Mouse (Mus musculus) kidney, adult 2 months (tissue): Measurements from ENCODE around the gene Fam47e. TPM values are rescaled to one million over a fixed set of nuclear protein-coding genes. Genes with fewer than 3 reads are reported as not detected.
"Not testable (repeated sequence)": the region's sequence is repeated elsewhere in the genome, so short reads cannot be mapped to it uniquely, and the experiment has no call there.

Source experiments
- DNase-seq: peaks from one replicate; pipeline ENCODE4 v3.0.0; 2021
- H3K27ac ChIP-seq: fragments of 200-500 bp; 2 replicates; pipeline ENCODE4 v1.5.1; 2012; ENCODE audit warnings: low read depth, low read length, control low read depth, inconsistent platforms; ENCODE audit not compliant: insufficient read depth
- H3K27me3 ChIP-seq: fragments of 200-500 bp; replicated peaks from 2 replicates; pipeline ENCODE4 v1.6.1; 2012; ENCODE audit warnings: mild to moderate bottlenecking, moderate library complexity, low read length, inconsistent platforms; ENCODE audit not compliant: control insufficient read depth, insufficient read depth
- H3K36me3 ChIP-seq: fragments of 200-500 bp; 2 replicates; pipeline ENCODE4 v1.6.1; 2012; ENCODE audit warnings: mild to moderate bottlenecking, moderate library complexity, low read length, inconsistent platforms; ENCODE audit not compliant: control insufficient read depth, insufficient read depth
- H3K4me1 ChIP-seq: fragments of 200-500 bp; 2 replicates; pipeline ENCODE4 v1.6.1; 2011; ENCODE audit warnings: low read length; ENCODE audit not compliant: control insufficient read depth, insufficient read depth
- H3K4me3 ChIP-seq: fragments of 200-500 bp; 2 replicates; pipeline ENCODE4 v1.5.1; 2011; ENCODE audit warnings: mild to moderate bottlenecking, low read depth, low read length, control low read depth; ENCODE audit not compliant: insufficient read depth
- CTCF ChIP-seq: fragments of 200-500 bp; conservative IDR thresholded peaks from 2 replicates; pipeline ENCODE4 v1.5.1; 2011; ENCODE audit warnings: low read depth, mild to moderate bottlenecking, control low read depth, low read length, moderate library complexity, mixed read lengths; ENCODE audit not compliant: insufficient read depth, insufficient read length
- POLR2A ChIP-seq: fragments of 200-500 bp; IDR thresholded peaks from one replicate; pipeline ENCODE4 v1.6.1; 2011; ENCODE audit warnings: low read depth, low read length, control low read depth
- WGBS: fragments of 180-500 bp; shearing (Covaris S2); methylation state at CpG from one replicate; pipeline ENCODE4 v1.1.7; 2018; 5-methylcytosine and 5-hydroxymethylcytosine counted together
- polyA plus RNA-seq: library from polyadenylated mRNA; depleted of rRNA; stranded (reverse); fragments of >200 nt; gene quantifications from 2 replicates; pipeline ENCODE4 v1.2.3, GENCODE M21; 2012; rRNA removed

Fam47e gene
- 0.52 and 0.83 TPM in 2 replicates for polyA plus RNA-seq

DNA sequence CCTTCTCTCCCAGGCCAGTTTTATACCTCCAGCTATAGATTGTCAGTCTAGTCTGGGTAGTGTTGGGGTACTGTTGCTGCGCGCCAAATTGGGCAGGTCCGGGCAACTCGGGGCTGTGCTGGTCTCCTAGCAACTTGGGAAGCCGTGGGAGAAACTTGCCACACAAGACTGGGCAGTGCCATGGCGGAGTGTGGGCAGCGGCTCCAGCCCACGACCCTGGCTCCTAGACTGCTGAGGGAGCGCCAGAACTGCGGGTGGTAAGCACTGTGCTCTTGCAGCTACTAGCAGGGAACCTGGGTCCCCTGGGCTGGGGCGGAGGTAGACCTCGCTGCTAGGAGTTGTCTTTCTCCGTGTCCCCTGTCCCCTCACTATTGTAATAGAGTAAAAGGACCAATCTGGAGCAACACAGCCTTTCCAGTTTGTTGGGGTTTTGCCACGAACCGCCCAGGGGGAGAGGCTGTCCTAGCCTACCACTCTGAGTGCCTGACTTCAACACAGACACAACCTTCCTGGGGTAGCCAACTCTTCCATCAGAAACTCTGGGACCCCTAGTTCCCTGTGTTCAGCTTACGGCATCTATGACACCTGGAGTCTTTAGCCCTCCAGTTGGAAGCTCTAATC, at the start of gene Fam47e:
Gene Fam47e, plus strand, starts transcription at position 179 of the 621 bp plus-strand sequence.
- WGBS: 55% methylated on average over 16 of the region's 16 CpGs
- H3K4me1 ChIP-seq: no peaks in the 10 kb centered on the region
- no peaks in the 10 kb centered on the region for H3K27me3 ChIP-seq
- TF ChIP-seq CTCF (no peak), POLR2A (no peak)
- no peak within 1 kb of the TSS for H3K27ac ChIP-seq
- peak; percentile 13 for DNase-seq
- H3K4me3 ChIP-seq: no peak within 1 kb of the TSS
- H3K36me3 ChIP-seq: no peaks in the 10 kb centered on the region

DNA sequence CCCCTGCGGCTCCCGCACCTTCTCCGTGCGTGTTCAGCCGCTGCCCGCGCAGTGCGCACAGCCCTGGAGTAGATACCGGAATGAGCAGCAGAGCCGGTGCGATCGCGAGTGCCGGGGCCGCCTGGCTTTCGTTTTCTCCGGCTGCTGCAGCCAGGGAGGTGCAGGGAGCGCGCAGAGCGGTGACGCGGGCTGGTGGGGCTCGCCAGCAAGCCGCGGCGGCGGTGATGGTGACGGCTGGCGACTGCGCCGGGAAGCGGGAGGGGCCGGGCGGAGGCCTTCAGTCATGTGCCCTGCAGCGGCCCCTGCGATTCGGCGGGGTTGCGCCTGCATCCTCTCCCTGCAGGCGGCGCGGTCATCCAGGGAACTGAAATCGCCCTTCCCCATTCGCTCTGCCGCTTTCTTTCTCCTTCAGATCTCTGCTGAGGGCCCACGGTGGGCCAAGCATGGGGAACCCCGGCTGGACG, 49.4 kb upstream of the Fam47e start:
- H3K27ac ChIP-seq: peak overlapping the region; percentile 77
- peak overlapping the region; percentile 64 for H3K4me3 ChIP-seq
- H3K27me3 ChIP-seq: no peaks in the 10 kb centered on the region
- peaks cover 6% of the 10 kb centered on the region; the same call in 1 of the 2 replicates for H3K4me1 ChIP-seq
- TF ChIP-seq POLR2A (peak; percentile 22), CTCF (peak; percentile 74)
- peak; percentile 97 for DNase-seq
- WGBS: under 1% methylated on average over 48 of the region's 48 CpGs
- H3K36me3 ChIP-seq: no peaks in the 10 kb centered on the region

DNA sequence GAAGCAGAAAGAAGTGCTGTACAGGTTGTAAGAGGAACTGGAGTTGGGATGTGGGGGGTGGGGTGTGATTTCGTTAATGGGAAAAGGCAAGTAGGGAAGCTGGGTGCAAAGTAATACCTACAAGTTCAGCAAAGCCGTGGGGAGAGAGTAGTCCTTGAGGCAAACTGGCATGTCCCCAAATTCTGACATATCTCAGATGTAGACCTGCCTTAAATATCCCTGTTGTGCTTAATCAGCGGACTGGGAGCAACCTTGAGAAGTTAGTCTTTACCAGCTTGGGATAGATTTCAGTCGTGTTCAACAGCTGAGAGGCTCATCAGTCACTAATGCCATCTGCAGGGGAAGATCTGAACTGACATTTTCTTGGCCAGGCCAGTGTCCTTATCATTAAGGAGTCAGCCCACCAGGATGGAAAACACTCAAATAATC, 48.6 kb upstream of the Fam47e start:
- TF ChIP-seq CTCF (peak; percentile 45), POLR2A (no peak)
- no peaks in the 10 kb centered on the region for H3K36me3 ChIP-seq
- peak; percentile 64 for DNase-seq
- H3K4me3 ChIP-seq: no peak overlapping the region
- H3K4me1 ChIP-seq: peaks cover 6% of the 10 kb centered on the region; the same call in 1 of the 2 replicates
- H3K27me3 ChIP-seq: no peaks in the 10 kb centered on the region
- no peak overlapping the region for H3K27ac ChIP-seq
- 20% methylated on average over 4 of the region's 4 CpGs for WGBS

DNA sequence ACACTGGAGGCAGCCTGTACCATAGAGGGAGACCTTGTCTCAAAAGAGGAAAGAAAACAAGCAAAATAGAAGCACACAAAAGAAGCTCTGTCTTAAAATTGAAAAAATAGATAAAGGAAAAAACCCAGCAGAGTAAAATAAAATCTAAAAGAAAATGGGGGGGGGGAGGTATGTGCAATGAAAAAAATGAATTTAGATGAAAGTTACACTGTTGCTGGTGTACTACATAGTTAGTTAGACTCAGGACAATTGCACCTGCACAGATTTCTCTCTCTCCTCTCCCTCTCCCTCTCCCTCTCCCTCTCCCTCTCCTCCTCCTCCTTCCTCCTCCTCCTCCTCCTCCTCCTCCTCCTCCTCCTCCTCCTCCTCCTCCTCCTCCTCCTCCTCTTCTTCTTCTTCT, 48.1 kb upstream of the Fam47e start, which contains the start of gene Scarb2:
Gene Scarb2, minus strand, starts transcription at position 101 of the 400 bp plus-strand sequence.
- H3K4me1 ChIP-seq: peaks cover 6% of the 10 kb centered on the region; the same call in 1 of the 2 replicates
- no peak for TF ChIP-seq POLR2A
- no peak for TF ChIP-seq CTCF
- H3K36me3 ChIP-seq: no peaks in the 10 kb centered on the region
- H3K27me3 ChIP-seq: no peaks in the 10 kb centered on the region
- H3K27ac ChIP-seq: peak within 1 kb of the TSS; percentile 71
- no peak for DNase-seq
- H3K4me3 ChIP-seq: peak within 1 kb of the TSS; percentile 64

DNA sequence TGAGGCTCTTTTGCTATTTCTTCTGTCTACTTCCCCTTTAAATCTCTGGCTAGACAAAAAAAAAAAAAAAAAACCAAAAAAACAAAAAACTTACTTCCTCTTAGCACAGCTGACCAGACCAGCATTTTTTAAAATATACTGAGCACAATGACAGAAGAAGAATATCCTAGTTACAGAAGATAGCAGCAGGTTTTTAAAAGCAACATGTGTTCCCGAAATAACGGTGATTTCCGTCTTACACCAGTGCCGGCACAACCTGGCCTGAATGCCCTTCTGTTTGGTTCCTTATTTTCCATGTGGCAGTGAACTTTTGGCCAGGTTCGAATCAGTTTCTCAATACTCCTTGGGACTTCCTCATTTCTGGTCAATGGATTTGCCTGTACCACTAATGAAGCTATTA, 46.0 kb upstream of the Fam47e start:
- 69% methylated on average over 5 of the region's 5 CpGs for WGBS
- no peak overlapping the region for H3K27ac ChIP-seq
- no peaks in the 10 kb centered on the region for H3K36me3 ChIP-seq
- H3K27me3 ChIP-seq: no peaks in the 10 kb centered on the region
- TF ChIP-seq CTCF (no peak), POLR2A (no peak)
- peaks cover 6% of the 10 kb centered on the region; the same call in 1 of the 2 replicates for H3K4me1 ChIP-seq
- H3K4me3 ChIP-seq: no peak overlapping the region
- no peak for DNase-seq

DNA sequence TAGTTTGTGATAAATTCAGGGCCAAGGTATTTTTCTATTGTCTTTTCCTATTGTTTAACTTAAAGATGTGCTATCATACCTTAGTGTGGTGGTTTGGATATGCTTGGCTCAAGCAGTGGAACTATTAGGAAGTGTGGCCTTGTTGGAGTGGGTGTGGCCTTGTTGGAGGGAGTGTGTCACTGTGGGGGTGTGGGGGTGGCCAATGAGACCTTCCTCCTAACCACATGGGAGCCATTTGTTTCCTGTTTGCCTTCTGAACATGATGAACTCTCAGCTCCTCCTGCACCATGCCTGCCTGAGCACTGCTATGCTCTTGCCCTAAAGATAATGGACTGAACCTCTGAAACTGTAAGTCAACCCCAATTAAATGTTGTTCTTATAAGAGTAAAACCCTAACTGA, 43.6 kb upstream of the Fam47e start:
- H3K27me3 ChIP-seq: no peaks in the 10 kb centered on the region
- no peak overlapping the region for H3K27ac ChIP-seq
- TF ChIP-seq POLR2A (no peak), CTCF (no peak)
- DNase-seq: no peak
- H3K4me1 ChIP-seq: peaks cover 1% of the 10 kb centered on the region; the same call in 1 of the 2 replicates
- no peak overlapping the region for H3K4me3 ChIP-seq
- no peaks in the 10 kb centered on the region for H3K36me3 ChIP-seq

DNA sequence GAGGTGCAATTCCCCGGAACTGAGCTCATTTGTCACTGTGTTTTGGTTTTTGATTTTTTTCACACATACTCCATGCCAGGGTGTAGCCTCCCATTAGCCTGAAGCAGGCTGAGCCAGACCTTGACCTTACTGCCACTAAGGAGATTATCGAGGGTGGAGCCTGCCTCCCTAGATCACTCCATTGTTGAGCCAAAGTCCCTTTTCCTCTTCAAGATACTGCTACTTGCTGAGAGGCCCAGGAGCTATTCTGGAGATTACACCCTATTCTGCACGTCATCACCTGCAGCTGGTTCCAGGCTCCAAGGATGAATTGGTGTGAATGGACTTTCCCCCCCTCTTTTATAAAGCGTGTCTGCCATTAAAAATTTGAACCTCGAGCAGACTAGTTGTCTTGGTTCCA, 42.8 kb upstream of the Fam47e start:
- Histone ChIP-seq H3K4me3 (no peak overlapping the region), H3K27me3 (no peaks in the 10 kb centered on the region), H3K36me3 (no peaks in the 10 kb centered on the region), H3K4me1 (no peaks in the 10 kb centered on the region), H3K27ac (no peak overlapping the region)
- WGBS: 92% methylated on average over 5 of the region's 5 CpGs
- DNase-seq: no peak
- TF ChIP-seq CTCF (no peak), POLR2A (no peak)

DNA sequence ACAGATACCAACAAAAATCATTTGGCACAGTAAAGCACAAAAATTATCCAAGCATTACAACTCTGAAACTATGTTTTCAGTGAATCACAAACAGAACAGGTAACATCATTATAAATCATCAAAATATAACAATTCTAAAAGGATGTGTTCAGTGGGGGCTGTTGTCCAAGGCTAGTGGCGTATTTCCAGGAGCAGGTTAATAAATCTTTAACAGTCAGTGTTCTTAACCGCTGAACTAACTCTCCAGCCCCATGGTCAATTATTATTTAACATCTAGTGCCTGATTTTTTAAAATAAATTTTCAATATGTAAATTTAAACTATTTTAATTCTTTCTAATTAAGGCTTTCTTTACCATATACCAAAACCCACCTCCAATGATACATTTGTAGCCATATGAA, 33.7 kb upstream of the Fam47e start:
- not testable (repeated sequence) for H3K4me1 ChIP-seq, H3K4me3 ChIP-seq, H3K27me3 ChIP-seq, H3K36me3 ChIP-seq, H3K27ac ChIP-seq
- DNase-seq: peak; percentile 66
- WGBS: 30% methylated on average over 2 of the region's 2 CpGs
